Mouse (Mus musculus) cortical plate, adult 2 months (tissue): Measurements from ENCODE around the gene Scand1.

Experiments used
- CTCF ChIP-seq: fragments of 200-500 bp; IDR thresholded peaks from 2 replicates; pipeline ENCODE4 v1.5.1; 2011; ENCODE audit warnings: mild to moderate bottlenecking, control low read depth, low read length; ENCODE audit not compliant: insufficient read depth; ENCODE audit errors: extremely low read depth
- POLR2A ChIP-seq: fragments of 200-500 bp; IDR thresholded peaks from 2 replicates; pipeline ENCODE4 v1.6.1; 2011; ENCODE audit warnings: mild to moderate bottlenecking, low read length, control low read depth; ENCODE audit not compliant: insufficient read depth; ENCODE audit errors: extremely low read depth

GRCm38 (mm10) chr2:156302063-156302462 lies 10.4 kb downstream of the Scand1 start:
- TF ChIP-seq POLR2A (no peak), CTCF (no peak)
